Mouse (Mus musculus): ENCODE measurements around the gene Plcd1. TPM values are rescaled to one million over a fixed set of nuclear protein-coding genes. Genes with fewer than 3 reads are reported as not detected.

Gene Plcd1
- total and polyA plus RNA-seq, 2 experiments from 2014 or later = 14.6 to 21.1 TPM

DNA sequence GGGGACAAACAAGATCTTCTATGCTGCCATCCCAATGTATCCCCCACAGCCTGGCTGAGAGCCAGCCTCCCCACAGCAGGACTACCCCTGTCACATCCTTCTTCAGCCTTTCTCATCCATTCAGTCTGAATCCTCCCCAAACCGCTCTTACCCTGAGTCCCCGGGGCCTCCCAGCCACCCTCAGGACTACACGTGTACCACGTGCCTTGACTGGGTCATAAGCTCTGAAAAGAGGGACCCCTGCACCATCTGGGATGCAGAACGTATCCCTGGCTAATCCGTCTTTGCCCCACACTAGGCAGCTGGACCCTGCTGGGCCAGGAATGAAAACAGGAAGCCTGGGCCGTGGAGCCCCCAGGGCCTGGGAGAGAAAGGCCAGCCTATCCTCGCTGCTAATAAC, 11.3 kb downstream of the Plcd1 start:
- Histone ChIP-seq H3K4me2 (ENCODE audit: low read depth, low read length) (no peak overlapping the region), H3K4me3 (ENCODE audit: low read depth, low read length) (no peak overlapping the region), H3K4me1 (ENCODE audit: control insufficient read depth, insufficient read depth) (peaks cover 18% of the 10 kb centered on the region), H3K9ac (replicated peaks; ENCODE audit: low read depth, low read length) (no peak overlapping the region), H3K36me3 (replicated peaks; ENCODE audit: control insufficient read depth, insufficient read depth, low read length) (peaks cover 45% of the 10 kb centered on the region), H3K27me3 (ENCODE audit: control insufficient read depth, insufficient read depth, low read length) (no peaks in the 10 kb centered on the region), H3K27ac (ENCODE audit: low read depth) (no peak overlapping the region), H3K9me3 (replicated peaks; ENCODE audit: control insufficient read depth, low read length) (no peaks in the 10 kb centered on the region)
- no peak for DNase-seq (ENCODE audit: low spot score)
- WGBS = 54% methylated on average over 8 of the region's 8 CpGs
- ATAC-seq (ENCODE audit: insufficient read depth, low read depth) = no peak
- no peak for TF ChIP-seq EP300 (IDR thresholded peaks at IDR 0.05; ENCODE audit: low read depth)
- TF ChIP-seq CTCF (IDR thresholded peaks at IDR 0.05; ENCODE audit: low read depth) = no peak

DNA sequence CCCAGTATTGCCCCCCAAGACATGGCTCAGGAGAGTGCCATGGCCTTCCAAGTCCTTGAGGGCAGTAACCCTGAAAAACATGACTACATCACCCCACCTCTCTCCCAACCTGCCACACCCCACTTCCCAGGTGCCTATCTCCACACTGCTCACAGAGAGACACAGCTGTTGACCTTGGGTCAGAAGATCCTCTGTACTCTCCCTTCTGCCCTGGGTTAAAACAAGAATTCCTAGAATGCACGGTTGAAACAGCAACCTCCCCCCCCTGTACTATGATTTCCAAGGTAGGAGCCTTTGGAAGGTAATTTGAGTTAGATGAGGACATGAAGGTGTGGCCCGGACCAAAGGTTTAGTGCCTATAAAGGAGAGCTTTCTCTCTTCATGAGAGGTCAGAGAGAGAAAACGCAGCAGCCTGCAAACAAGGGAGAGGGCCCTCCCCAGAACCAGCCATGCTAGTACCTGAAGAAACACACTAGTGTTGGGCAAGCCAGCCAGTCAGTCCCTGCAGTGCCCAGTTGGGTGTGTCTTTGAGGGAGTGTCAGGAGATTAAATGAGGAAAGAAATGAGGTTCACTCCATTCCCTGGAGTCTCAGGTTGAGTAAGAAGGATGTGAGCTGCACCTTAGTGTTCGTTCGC, 13.1 kb downstream of the Plcd1 start:
- no peak overlapping the region for H3K4me3 ChIP-seq (ENCODE audit: low read depth, low read length)
- TF ChIP-seq CTCF (IDR thresholded peaks at IDR 0.05; ENCODE audit: low read depth) (no peak), EP300 (IDR thresholded peaks at IDR 0.05; ENCODE audit: low read depth) (no peak)
- H3K27ac ChIP-seq (ENCODE audit: low read depth) = no peak overlapping the region

DNA sequence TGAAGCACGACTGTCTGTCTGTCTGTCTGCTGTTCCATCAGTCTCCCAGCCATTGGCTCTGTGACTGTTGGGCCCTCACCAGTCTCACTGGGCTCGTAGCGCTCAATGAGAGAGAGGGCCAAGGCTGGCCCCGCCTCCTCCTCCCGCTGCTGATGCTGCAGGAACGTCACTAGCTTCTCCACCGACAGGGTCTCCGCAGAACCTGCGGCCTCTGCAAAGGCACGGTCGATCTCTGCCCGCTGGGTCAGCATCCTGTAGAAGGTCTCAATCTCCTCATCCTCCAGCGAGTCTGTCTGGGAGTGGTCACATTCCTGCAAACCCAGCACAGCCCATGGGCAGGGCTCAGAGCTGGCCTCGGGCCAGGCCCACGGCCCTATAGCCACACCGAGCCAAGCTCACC, 17.6 kb downstream of the Plcd1 start:
- Histone ChIP-seq H3K27ac (ENCODE audit: low read depth) (no peak overlapping the region), H3K9me3 (replicated peaks; ENCODE audit: control insufficient read depth, low read length) (no peaks in the 10 kb centered on the region), H3K4me1 (ENCODE audit: control insufficient read depth, insufficient read depth) (peaks cover 6% of the 10 kb centered on the region; the same call in 1 of the 2 replicates), H3K4me3 (ENCODE audit: low read depth, low read length) (no peak overlapping the region), H3K9ac (replicated peaks; ENCODE audit: low read depth, low read length) (no peak overlapping the region), H3K36me3 (replicated peaks; ENCODE audit: control insufficient read depth, insufficient read depth, low read length) (peaks cover 81% of the 10 kb centered on the region), H3K27me3 (ENCODE audit: control insufficient read depth, insufficient read depth, low read length) (no peaks in the 10 kb centered on the region), H3K4me2 (ENCODE audit: low read depth, low read length) (no peak overlapping the region)
- TF ChIP-seq EP300 (IDR thresholded peaks at IDR 0.05; ENCODE audit: low read depth) (no peak), CTCF (IDR thresholded peaks at IDR 0.05; ENCODE audit: low read depth) (no peak)
- peak; percentile 9; the same call in 1 of the 2 replicates for ATAC-seq (ENCODE audit: insufficient read depth, low read depth)
- 53% methylated on average over 16 of the region's 16 CpGs for WGBS
- no peak for DNase-seq (ENCODE audit: low spot score)

More for the DNA sequence above, 13.1 kb downstream of the Plcd1 start:
- H3K9me3 ChIP-seq (replicated peaks; ENCODE audit: control insufficient read depth, low read length) = no peaks in the 10 kb centered on the region
- 72% methylated on average over 5 of the region's 5 CpGs for WGBS
- no peaks in the 10 kb centered on the region for H3K27me3 ChIP-seq (ENCODE audit: control insufficient read depth, insufficient read depth, low read length)
- H3K4me1 ChIP-seq (ENCODE audit: control insufficient read depth, insufficient read depth) = 0 out of 2 replicates have a peak, but pooled peaks cover under 1% of the 10 kb centered on the region
- DNase-seq (ENCODE audit: low spot score) (no peak), ATAC-seq (ENCODE audit: insufficient read depth, low read depth) (no peak)
- no peak overlapping the region for H3K4me2 ChIP-seq (ENCODE audit: low read depth, low read length)
- H3K9ac ChIP-seq (replicated peaks; ENCODE audit: low read depth, low read length) = no peak overlapping the region
- H3K36me3 ChIP-seq (replicated peaks; ENCODE audit: control insufficient read depth, insufficient read depth, low read length) = peaks cover 63% of the 10 kb centered on the region

DNA sequence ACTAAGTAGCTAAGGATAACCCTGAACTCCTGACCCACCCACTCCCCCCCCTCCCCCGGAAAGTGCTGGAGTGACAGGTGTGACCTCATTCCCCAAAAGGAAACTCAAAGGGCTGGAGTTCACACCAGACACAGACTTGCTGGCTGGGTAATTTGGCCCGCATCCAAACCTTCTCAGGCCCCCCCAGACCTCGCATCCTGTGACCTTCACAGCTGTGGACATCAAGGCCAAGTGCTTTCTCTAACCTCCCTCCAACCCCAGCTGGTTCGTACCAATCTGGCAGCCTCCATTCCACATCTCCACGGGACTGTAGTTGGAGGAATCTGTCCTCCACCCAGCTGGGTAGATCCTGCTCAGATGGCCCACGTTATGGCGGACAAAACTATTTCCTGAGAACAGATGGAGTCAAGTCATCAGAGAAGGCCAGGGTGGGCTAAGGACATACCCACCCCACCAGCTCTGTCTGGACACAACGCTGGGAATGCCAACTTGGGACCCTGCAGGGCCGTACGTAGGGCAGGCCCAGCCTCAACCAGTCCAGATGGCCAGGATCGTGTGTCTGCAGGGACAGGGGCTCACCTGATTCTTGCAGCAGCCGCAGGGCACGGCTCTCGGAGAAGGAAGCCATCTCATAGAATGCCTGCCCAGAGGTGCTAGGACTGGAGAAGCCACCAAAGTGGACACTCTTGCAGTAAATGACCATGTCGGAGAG, 20.0 kb downstream of the Plcd1 start:
- H3K9ac ChIP-seq (replicated peaks; ENCODE audit: low read depth, low read length) = no peak overlapping the region
- WGBS = 60% methylated on average over 15 of the region's 15 CpGs
- DNase-seq (ENCODE audit: low spot score) = no peak
- no peak overlapping the region for H3K4me2 ChIP-seq (ENCODE audit: low read depth, low read length)
- peak; percentile 54; the same call in 1 of the 2 replicates for ATAC-seq (ENCODE audit: insufficient read depth, low read depth)
- H3K4me3 ChIP-seq (ENCODE audit: low read depth, low read length) = no peak overlapping the region
- H3K9me3 ChIP-seq (replicated peaks; ENCODE audit: control insufficient read depth, low read length) = no peaks in the 10 kb centered on the region
- no peaks in the 10 kb centered on the region for H3K27me3 ChIP-seq (ENCODE audit: control insufficient read depth, insufficient read depth, low read length)
- no peak overlapping the region for H3K27ac ChIP-seq (ENCODE audit: low read depth)
- no peak for TF ChIP-seq EP300 (IDR thresholded peaks at IDR 0.05; ENCODE audit: low read depth)
- no peak for TF ChIP-seq CTCF (IDR thresholded peaks at IDR 0.05; ENCODE audit: low read depth)
- peaks cover 11% of the 10 kb centered on the region; the same call in 1 of the 2 replicates for H3K4me1 ChIP-seq (ENCODE audit: control insufficient read depth, insufficient read depth)
- peaks cover 64% of the 10 kb centered on the region for H3K36me3 ChIP-seq (replicated peaks; ENCODE audit: control insufficient read depth, insufficient read depth, low read length)

DNA sequence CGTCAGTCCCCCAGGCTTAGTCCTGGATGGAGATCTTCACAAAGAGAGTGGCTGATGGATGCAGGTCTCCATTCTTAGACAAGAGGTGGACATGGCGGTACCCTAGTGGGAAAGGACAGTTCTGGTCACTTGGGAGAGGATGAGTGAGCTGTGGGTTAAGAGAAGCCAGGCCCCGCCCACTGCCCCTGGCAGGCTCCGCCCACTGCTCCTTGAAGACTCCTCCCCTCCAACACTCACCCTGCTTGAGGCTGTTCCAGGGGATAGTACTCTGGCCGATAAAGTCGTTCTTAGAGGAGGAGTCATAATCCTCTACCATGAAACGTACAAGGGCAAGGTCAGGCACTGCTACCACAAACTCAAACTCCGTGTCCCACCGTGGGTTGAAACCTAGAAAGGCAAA, 21.5 kb downstream of the Plcd1 start:
- H3K9me3 ChIP-seq (replicated peaks; ENCODE audit: control insufficient read depth, low read length) = no peaks in the 10 kb centered on the region
- no peak overlapping the region for H3K27ac ChIP-seq (ENCODE audit: low read depth)
- no peak overlapping the region for H3K9ac ChIP-seq (replicated peaks; ENCODE audit: low read depth, low read length)
- no peak overlapping the region for H3K4me2 ChIP-seq (ENCODE audit: low read depth, low read length)
- H3K27me3 ChIP-seq (ENCODE audit: control insufficient read depth, insufficient read depth, low read length) = no peaks in the 10 kb centered on the region
- peaks cover 11% of the 10 kb centered on the region; the same call in 1 of the 2 replicates for H3K4me1 ChIP-seq (ENCODE audit: control insufficient read depth, insufficient read depth)
- WGBS = 85% methylated on average over 9 of the region's 9 CpGs
- H3K4me3 ChIP-seq (ENCODE audit: low read depth, low read length) = no peak overlapping the region
- TF ChIP-seq EP300 (IDR thresholded peaks at IDR 0.05; ENCODE audit: low read depth) = no peak
- TF ChIP-seq CTCF (IDR thresholded peaks at IDR 0.05; ENCODE audit: low read depth) = no peak
- peaks cover 48% of the 10 kb centered on the region for H3K36me3 ChIP-seq (replicated peaks; ENCODE audit: control insufficient read depth, insufficient read depth, low read length)
- no peak for ATAC-seq (ENCODE audit: insufficient read depth, low read depth)
- DNase-seq (ENCODE audit: low spot score) = no peak

Data from heart, postnatal 0 days (tissue).